Mouse (Mus musculus) bone marrow macrophage, adult 2 months (primary cell): ENCODE data around the gene Cycs.

Experiments used
- CTCF ChIP-seq: IDR thresholded peaks from 2 replicates; pipeline ENCODE4 v1.5.1; 2012; ENCODE audit warnings: low read depth, mild to moderate bottlenecking, low read length, moderate library complexity
- POLR2A ChIP-seq: IDR thresholded peaks from 2 replicates; pipeline ENCODE4 v1.6.1; 2012; ENCODE audit warnings: mild to moderate bottlenecking, low read depth, low read length, borderline replicate concordance

DNA sequence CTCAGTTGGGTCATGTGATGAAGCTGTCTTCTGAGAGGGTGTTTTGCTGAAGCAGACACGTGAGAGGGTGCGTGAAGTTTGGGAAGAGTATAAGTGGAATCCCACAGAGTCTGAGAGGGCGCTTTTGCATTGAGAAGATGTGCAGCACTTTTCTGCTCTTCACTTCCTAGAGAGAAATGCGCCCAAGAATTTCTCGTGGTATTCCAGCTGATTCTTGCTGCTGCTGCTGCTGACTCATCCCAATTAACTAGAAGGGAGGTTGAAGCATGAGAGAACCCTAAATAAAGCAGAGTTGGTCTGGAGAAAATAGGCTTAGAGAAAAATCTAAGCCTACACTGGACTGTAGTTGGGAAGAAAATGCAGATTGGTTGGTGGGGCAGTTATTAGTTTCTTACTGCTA, 17.3 kb downstream of the Cycs start:
- TF ChIP-seq CTCF (no peak), POLR2A (no peak)
